Mouse (Mus musculus): ENCODE measurements around the gene Clec4b1. TPM values are rescaled to one million over a fixed set of nuclear protein-coding genes. Genes with fewer than 3 reads are reported as not detected.
"Not testable (repeated sequence)": the region's sequence is repeated elsewhere in the genome, so short reads cannot be mapped to it uniquely, and the experiment has no call there.

Clec4b1 gene
- polyA plus RNA-seq (2015; fragmentation: Nextera tagmentation; extraction: Ambion mirVana), result 0.32 TPM in 1 of 2 replicates, not detected in the other

- H3K4me1 ChIP-seq, result no peaks in the 10 kb centered on the region
- no peak within 1 kb of the TSS for H3K9ac ChIP-seq
- H3K4me2 ChIP-seq (replicated peaks), result no peak within 1 kb of the TSS
- no peak within 1 kb of the TSS for H3K4me3 ChIP-seq (replicated peaks)
- no peaks in the 10 kb centered on the region for H3K36me3 ChIP-seq
- no peaks in the 10 kb centered on the region for H3K27me3 ChIP-seq
- no peaks in the 10 kb centered on the region for H3K9me3 ChIP-seq (replicated peaks)
- 77% methylated on average over 2 of the region's 2 CpGs for WGBS
- ATAC-seq (ENCODE audit: insufficient number of reproducible peaks, low FRiP score, low TSS enrichment, low read depth), result no peak
- no peak within 1 kb of the TSS for H3K27ac ChIP-seq (replicated peaks)
These were observed at the start of gene Clec4b1 for GRCm38 (mm10) chr6:123049742-123050372. Clec4b1 (plus strand) TSS chr6:123049962.

- H3K4me3 ChIP-seq (replicated peaks); H3K4me2 ChIP-seq (replicated peaks); H3K27me3 ChIP-seq; ATAC-seq (ENCODE audit: insufficient number of reproducible peaks, low FRiP score, low TSS enrichment, low read depth); H3K9ac ChIP-seq; H3K36me3 ChIP-seq; H3K9me3 ChIP-seq (replicated peaks); H3K27ac ChIP-seq (replicated peaks); H3K4me1 ChIP-seq: not testable (repeated sequence)
- WGBS, result 58% methylated on average over 2 of the region's 2 CpGs
These were observed 45.1 kb upstream of the Clec4b1 start for GRCm38 (mm10) chr6:123004696-123005095.

GRCm38 (mm10) chr6:123005591-123005990, 44.2 kb upstream of the Clec4b1 start:
- no peaks in the 10 kb centered on the region for H3K27me3 ChIP-seq
- 55% methylated on average over 1 of the region's 1 CpGs for WGBS
- no peak for ATAC-seq (ENCODE audit: insufficient number of reproducible peaks, low FRiP score, low TSS enrichment, low read depth)
- no peak overlapping the region for H3K4me2 ChIP-seq (replicated peaks)
- H3K36me3 ChIP-seq, result no peaks in the 10 kb centered on the region
- H3K9ac ChIP-seq, result no peak overlapping the region
- no peak overlapping the region for H3K27ac ChIP-seq (replicated peaks)
- H3K4me3 ChIP-seq (replicated peaks), result no peak overlapping the region
- no peaks in the 10 kb centered on the region for H3K9me3 ChIP-seq (replicated peaks)
- no peaks in the 10 kb centered on the region for H3K4me1 ChIP-seq

DNA sequence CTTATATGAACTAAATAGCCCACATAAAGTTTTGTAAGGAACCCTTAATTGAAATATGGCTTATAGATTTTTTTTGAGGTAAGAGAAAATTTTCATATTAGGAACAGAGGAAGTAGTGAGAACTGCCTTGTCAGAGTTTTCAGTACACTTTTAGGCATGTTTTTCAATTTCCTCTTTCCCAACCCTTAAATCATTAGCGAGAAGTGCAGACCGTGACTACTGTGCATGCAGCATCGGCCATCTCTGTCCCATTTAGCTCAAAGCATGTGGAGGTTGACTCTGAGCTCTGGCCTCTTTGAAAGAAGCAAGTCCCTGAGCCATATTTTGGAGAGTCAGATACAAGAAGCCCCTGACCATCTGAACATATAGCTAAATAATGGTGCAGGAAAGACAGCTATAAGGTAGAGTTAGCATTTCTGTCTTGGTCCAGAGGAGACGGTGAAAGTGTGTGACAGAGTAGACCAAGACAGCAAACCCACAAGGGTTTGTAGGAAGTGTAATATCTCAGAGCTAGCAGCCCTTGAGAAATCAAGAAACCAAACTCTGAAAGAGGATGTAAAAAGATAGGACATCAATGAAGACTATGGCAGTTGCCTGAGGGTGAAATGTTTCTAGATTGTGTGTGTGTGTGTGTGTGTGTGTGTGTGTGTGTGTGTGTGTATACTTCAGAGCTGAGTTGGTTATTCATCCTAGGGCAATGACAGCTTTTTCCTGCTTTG, 45.5 kb downstream of the Clec4b1 start:
- no peak overlapping the region for H3K4me3 ChIP-seq (replicated peaks)
- H3K4me2 ChIP-seq (replicated peaks), result no peak overlapping the region
- 88% methylated on average over 4 of the region's 4 CpGs for WGBS
- no peak overlapping the region for H3K27ac ChIP-seq (replicated peaks)
- H3K9me3 ChIP-seq (replicated peaks), result no peaks in the 10 kb centered on the region
- H3K4me1 ChIP-seq, result no peaks in the 10 kb centered on the region
- H3K36me3 ChIP-seq, result no peaks in the 10 kb centered on the region
- no peak for ATAC-seq (ENCODE audit: insufficient number of reproducible peaks, low FRiP score, low TSS enrichment, low read depth)
- H3K27me3 ChIP-seq, result no peaks in the 10 kb centered on the region
- H3K9ac ChIP-seq, result no peak overlapping the region

- not testable (repeated sequence) for H3K4me2 ChIP-seq (replicated peaks); H3K27me3 ChIP-seq; H3K4me3 ChIP-seq (replicated peaks); H3K27ac ChIP-seq (replicated peaks); H3K4me1 ChIP-seq; ATAC-seq (ENCODE audit: insufficient number of reproducible peaks, low FRiP score, low TSS enrichment, low read depth); H3K36me3 ChIP-seq; H3K9ac ChIP-seq; H3K9me3 ChIP-seq (replicated peaks)
- WGBS, result 38% methylated on average over 1 of the region's 1 CpGs
These were observed 56.4 kb downstream of the Clec4b1 start, which contains the start of gene Clec4a2 for GRCm38 (mm10) chr6:123106128-123106527. Clec4a2 (plus strand) TSS chr6:123106428.

Other genes starting within 250 kb of the Clec4b1 start
- gene Slc2a3, start 248.3 kb upstream of the Clec4b1 start, polyA plus RNA-seq (2015; fragmentation: Nextera tagmentation; extraction: Ambion mirVana), result 30.2 and 40.2 TPM in 2 replicates
- gene Foxj2, start 230.0 kb upstream of the Clec4b1 start, polyA plus RNA-seq (2015; fragmentation: Nextera tagmentation; extraction: Ambion mirVana), result 7.4 and 8.3 TPM in 2 replicates
- 4.0 and 4.1 TPM in 2 replicates for gene C3ar1, start 193.8 kb upstream of the Clec4b1 start, polyA plus RNA-seq (2015; fragmentation: Nextera tagmentation; extraction: Ambion mirVana)
- gene Necap1, start 175.5 kb upstream of the Clec4b1 start, polyA plus RNA-seq (2015; fragmentation: Nextera tagmentation; extraction: Ambion mirVana), result 54.5 and 57.0 TPM in 2 replicates
- gene Clec4a1, start 128.1 kb upstream of the Clec4b1 start, polyA plus RNA-seq (2015; fragmentation: Nextera tagmentation; extraction: Ambion mirVana), result 5.7 and 6.5 TPM in 2 replicates
- gene Clec4a3, start 97.4 kb upstream of the Clec4b1 start, polyA plus RNA-seq (2015; fragmentation: Nextera tagmentation; extraction: Ambion mirVana), result 5.4 and 6.5 TPM in 2 replicates
- gene Clec4a4, start 59.6 kb upstream of the Clec4b1 start, polyA plus RNA-seq (2015; fragmentation: Nextera tagmentation; extraction: Ambion mirVana), result not detected in 2 replicates
- 5.7 and 7.5 TPM in 2 replicates for gene Clec4a2, start 56.5 kb downstream of the Clec4b1 start, polyA plus RNA-seq (2015; fragmentation: Nextera tagmentation; extraction: Ambion mirVana)
- gene Clec4b2, start 122.9 kb downstream of the Clec4b1 start, polyA plus RNA-seq (2015; fragmentation: Nextera tagmentation; extraction: Ambion mirVana), result not detected in 2 replicates
- gene Clec4n, start 179.9 kb downstream of the Clec4b1 start, polyA plus RNA-seq (2015; fragmentation: Nextera tagmentation; extraction: Ambion mirVana), result 4.9 and 5.0 TPM in 2 replicates
- 0.35 and 0.36 TPM in 2 replicates for gene Clec4d, start 212.1 kb downstream of the Clec4b1 start, polyA plus RNA-seq (2015; fragmentation: Nextera tagmentation; extraction: Ambion mirVana)
- 0.32 TPM in 1 of 2 replicates, not detected in the other for gene Clec4e, start 239.9 kb downstream of the Clec4b1 start, polyA plus RNA-seq (2015; fragmentation: Nextera tagmentation; extraction: Ambion mirVana)